Mouse (Mus musculus): ENCODE measurements around the gene Copz2. TPM values are rescaled to one million over a fixed set of nuclear protein-coding genes. Genes with fewer than 3 reads are reported as not detected.

The Copz2 gene
- polyA plus RNA-seq, 1 experiment from 2014 or later = 25.6 TPM

DNA sequence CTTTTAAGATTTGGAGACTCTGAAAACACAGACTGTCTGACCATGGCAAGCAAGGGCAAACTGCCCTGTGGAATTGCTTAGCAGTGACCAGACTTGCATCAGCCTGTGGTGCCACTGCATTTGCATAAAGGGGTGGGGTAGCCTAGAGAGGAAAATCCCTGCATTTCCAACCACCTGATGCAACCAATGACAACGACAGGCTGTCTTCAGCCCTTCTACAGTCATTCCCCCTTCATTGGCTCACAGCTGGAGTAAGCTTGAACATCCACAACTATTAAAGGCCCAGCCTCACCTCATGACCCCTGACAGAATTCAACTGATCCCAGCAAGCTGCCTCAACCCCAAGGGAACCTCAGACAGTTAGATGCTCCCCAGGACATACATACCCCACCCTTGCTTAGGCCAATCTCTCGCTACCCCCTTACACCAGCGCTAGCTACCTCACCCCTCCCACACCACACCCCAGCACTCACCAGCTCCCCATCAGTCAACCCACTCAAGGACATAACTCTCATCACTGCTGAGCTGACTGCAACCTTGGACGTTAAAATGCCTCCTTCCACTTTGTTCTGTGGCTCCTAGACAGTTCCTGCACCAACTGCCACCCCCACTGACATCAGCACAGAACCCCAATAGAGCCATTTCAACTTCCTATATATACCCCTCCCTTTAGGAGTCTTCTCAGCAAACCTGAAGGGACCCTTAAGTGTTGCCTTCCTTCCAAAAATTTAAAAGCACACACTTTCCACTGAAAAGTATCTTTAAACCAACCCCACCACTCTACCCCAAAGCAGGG is 26.8 kb upstream of the Copz2 start:
- peak overlapping the region; percentile 66 for H3K4me3 ChIP-seq
- no peaks in the 10 kb centered on the region for H3K27me3 ChIP-seq (ENCODE audit: poor library complexity, severe bottlenecking)
- no peaks in the 10 kb centered on the region for H3K9me3 ChIP-seq
- peaks cover 56% of the 10 kb centered on the region for H3K4me1 ChIP-seq
- peak overlapping the region; percentile 88; the same call in 1 of the 2 replicates for H3K27ac ChIP-seq
- peaks cover 89% of the 10 kb centered on the region for H3K36me3 ChIP-seq (replicated peaks)
- WGBS = 39% methylated on average over 4 of the region's 4 CpGs
- no peak for DNase-seq (ENCODE audit: extremely low spot score, low spot score)

DNA sequence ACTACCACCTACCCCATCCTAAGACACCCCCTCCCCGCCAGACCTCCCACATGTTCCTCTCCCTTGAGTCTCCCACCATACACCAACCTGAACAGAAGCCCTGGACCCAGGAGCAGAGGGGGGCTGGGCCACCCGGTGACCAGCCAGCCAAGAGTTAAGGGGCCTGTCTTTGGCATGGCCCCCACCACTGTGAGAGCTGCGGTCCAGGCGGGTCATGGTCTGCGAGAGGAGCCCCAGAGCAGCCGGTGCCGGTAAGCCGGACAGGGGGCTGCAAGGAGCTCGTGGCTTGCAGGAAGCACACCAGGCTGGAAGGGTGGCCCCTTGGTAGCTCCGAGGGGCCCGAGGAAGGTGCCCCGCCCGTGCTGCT is 26.2 kb upstream of the Copz2 start:
- 7% methylated on average over 13 of the region's 13 CpGs for WGBS
- DNase-seq (ENCODE audit: extremely low spot score, low spot score) = no peak
- peaks cover 62% of the 10 kb centered on the region for H3K4me1 ChIP-seq
- H3K4me3 ChIP-seq = peak overlapping the region; percentile 66
- no peaks in the 10 kb centered on the region for H3K9me3 ChIP-seq
- peaks cover 86% of the 10 kb centered on the region for H3K36me3 ChIP-seq (replicated peaks)
- H3K27me3 ChIP-seq (ENCODE audit: poor library complexity, severe bottlenecking) = no peaks in the 10 kb centered on the region
- H3K27ac ChIP-seq = peak overlapping the region; percentile 88

DNA sequence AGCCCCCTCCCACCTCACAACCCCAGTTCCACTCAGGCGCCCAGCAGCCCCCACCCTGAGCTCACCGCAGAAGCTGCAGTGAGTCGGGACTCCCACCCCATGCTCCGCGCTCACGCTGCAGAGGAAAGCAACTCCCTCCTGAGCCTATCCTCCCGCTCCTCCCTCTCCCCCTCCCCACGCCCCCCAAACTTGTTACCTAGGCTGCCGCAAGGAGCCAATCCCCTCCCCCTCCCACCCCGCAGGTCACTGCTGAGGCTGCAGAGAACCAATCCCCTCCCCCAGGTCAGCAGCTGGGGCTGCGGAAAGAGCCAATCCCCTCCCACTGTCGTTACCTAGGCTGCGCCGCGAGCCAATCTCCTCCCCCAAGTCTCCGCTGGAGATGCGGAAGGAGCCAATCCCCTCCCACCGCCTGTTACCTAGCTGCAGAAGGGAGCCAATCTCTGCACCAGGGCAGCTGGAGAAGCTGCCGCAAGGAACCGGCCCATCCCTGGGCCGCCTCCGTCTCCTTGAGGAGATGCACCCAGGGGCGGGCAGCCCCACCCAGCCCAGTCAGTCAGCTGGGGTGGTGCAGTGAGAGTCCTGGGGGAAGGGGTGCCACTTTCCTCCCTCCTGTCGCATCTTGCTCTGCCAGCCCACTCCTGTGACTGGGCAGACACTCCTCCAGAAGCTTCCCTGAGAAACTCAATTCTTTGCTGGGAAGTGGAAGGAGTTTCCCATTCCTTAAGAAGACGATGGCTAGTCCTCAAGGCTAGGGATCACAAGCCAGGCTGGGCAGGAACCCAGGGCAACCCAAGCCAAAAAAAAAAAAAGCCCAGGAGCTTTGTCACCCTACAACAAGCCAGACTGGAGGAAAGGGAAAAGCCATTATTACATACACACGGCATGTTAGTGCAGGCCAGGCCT is 25.5 kb upstream of the Copz2 start:
- Histone ChIP-seq H3K4me3 (peak overlapping the region; percentile 66), H3K27me3 (ENCODE audit: poor library complexity, severe bottlenecking) (no peaks in the 10 kb centered on the region), H3K36me3 (replicated peaks) (peaks cover 79% of the 10 kb centered on the region), H3K27ac (peak overlapping the region; percentile 88), H3K9me3 (no peaks in the 10 kb centered on the region), H3K4me1 (peaks cover 69% of the 10 kb centered on the region)
- WGBS = 2% methylated on average over 25 of the region's 26 CpGs
- DNase-seq (ENCODE audit: extremely low spot score, low spot score) = peak; percentile 94

DNA sequence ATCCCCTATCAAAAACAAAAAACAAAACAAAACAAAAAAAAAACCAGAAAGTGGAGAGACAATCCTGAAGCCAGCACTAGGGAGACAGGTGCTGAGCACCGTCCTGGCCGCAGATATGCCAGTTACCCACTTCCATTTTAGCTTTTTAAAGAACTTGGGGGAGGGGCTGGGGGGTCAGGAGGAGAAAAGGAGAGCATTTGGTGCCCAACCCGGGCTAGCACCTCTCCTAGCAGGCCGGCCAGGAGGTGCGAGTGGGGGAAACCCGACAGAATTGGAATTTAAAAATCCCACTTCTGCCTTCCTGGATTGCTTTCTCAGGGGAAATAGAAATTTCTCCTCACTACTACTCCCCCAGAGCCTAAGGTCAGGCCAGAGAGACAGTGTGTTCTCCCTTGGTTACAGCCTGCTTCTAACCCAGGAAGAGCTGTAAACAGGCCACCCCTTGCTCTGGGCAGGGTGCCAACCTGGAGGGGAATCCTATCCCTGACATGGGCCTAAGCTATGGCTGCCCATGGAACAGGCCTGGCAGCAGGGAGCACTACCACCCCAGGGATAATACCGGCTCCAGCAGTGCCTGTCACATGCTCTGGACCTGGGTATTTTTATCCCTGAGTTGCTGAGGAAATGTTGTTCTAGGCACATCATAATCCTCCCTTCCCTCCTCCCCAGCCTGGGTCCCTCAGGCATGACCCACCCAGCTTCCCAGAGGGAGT is 24.7 kb upstream of the Copz2 start:
- Histone ChIP-seq H3K27me3 (ENCODE audit: poor library complexity, severe bottlenecking) (no peaks in the 10 kb centered on the region), H3K36me3 (replicated peaks) (peaks cover 71% of the 10 kb centered on the region), H3K4me3 (peak overlapping the region; percentile 66), H3K4me1 (peaks cover 70% of the 10 kb centered on the region), H3K9me3 (no peaks in the 10 kb centered on the region), H3K27ac (peak overlapping the region; percentile 88)
- 49% methylated on average over 7 of the region's 7 CpGs for WGBS
- DNase-seq (ENCODE audit: extremely low spot score, low spot score) = no peak

DNA sequence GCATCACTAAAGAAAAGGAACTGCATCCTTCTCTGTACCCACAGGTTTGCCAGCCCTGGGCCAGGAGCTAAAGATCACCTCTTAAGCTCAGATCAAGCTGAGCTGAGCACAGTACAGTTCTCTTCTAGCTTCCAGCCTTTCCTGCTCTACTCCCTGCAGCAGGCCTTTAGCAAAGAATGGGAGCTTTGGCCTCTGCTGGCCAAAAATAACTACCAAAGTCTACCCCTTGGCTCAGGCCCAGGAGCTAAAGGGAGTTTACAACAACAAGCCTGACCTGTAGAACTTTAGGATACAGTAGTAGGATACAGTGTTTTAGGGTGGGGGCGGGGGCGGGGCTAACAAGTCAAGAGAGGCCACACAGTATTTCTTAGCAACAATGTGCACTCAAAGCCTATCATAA is 23.2 kb upstream of the Copz2 start:
- H3K4me3 ChIP-seq = peak overlapping the region; percentile 80; the same call in 1 of the 2 replicates
- H3K9me3 ChIP-seq = no peaks in the 10 kb centered on the region
- H3K27me3 ChIP-seq (ENCODE audit: poor library complexity, severe bottlenecking) = no peaks in the 10 kb centered on the region
- 0 out of 2 replicates have a peak overlapping the region, but pooled peaks have one; percentile 35 for H3K27ac ChIP-seq
- 73% methylated on average over 2 of the region's 2 CpGs for WGBS
- H3K4me1 ChIP-seq = peaks cover 80% of the 10 kb centered on the region
- no peak for DNase-seq (ENCODE audit: extremely low spot score, low spot score)
- H3K36me3 ChIP-seq (replicated peaks) = peaks cover 56% of the 10 kb centered on the region

DNA sequence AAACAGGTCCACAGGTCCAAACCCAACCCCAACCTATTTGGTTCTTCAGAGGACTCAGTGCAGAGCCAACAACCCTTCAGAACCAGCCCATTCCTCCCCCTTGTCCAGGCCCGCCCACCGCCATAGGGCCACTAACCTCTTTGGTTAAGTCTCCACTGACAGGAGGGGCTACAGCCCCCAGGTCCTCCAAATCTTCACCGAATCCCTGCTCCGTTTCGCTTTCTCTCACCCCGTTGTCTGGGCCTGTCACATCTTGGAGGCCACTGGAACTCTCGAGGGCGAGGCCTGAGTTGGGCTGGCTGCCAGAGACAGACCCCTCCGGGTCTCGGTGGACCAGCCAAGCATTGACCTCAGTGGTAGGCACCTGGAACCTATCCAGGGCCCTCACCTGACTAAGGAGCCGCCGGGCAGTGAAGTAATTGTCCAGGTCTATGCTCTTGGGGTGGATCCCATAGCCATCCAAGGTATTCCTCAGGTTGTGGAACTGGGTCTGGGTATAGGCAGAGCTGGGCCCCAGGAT is 22.5 kb upstream of the Copz2 start:
- peak overlapping the region; percentile 80; the same call in 1 of the 2 replicates for H3K4me3 ChIP-seq

DNA sequence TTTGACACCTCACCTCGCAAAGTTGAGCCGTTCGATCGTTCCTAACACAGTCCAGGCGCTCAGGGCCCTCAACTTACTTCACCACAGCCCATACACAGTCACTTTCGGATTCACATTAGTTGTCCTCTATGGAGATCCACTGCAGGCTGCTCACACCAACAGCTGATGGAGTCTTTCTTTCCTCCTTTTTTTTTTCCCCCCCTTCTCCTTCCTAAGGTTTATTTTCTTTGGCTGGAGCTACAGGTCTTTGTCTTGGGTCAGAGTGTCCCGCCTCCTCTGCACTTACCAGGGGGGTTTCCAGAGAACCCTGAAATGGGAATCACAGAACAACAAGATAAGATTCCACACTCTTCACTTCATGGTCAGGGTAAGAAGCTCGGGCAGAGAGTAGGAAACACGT is 21.8 kb upstream of the Copz2 start:
- Histone ChIP-seq H3K36me3 (replicated peaks) (peaks cover 41% of the 10 kb centered on the region), H3K27me3 (ENCODE audit: poor library complexity, severe bottlenecking) (no peaks in the 10 kb centered on the region), H3K4me1 (peaks cover 73% of the 10 kb centered on the region), H3K4me3 (peak overlapping the region; percentile 80; the same call in 1 of the 2 replicates), H3K9me3 (no peaks in the 10 kb centered on the region), H3K27ac (0 out of 2 replicates have a peak overlapping the region, but pooled peaks have one; percentile 5)
- WGBS = 88% methylated on average over 9 of the region's 9 CpGs
- no peak for DNase-seq (ENCODE audit: extremely low spot score, low spot score)

More for the DNA sequence above, 22.5 kb upstream of the Copz2 start:
- peaks cover 49% of the 10 kb centered on the region for H3K36me3 ChIP-seq (replicated peaks)
- DNase-seq (ENCODE audit: extremely low spot score, low spot score) = no peak
- H3K27me3 ChIP-seq (ENCODE audit: poor library complexity, severe bottlenecking) = no peaks in the 10 kb centered on the region
- 0 out of 2 replicates have a peak overlapping the region, but pooled peaks have one; percentile 5 for H3K27ac ChIP-seq
- H3K4me1 ChIP-seq = peaks cover 80% of the 10 kb centered on the region
- WGBS = 95% methylated on average over 12 of the region's 12 CpGs
- H3K9me3 ChIP-seq = no peaks in the 10 kb centered on the region

DNA sequence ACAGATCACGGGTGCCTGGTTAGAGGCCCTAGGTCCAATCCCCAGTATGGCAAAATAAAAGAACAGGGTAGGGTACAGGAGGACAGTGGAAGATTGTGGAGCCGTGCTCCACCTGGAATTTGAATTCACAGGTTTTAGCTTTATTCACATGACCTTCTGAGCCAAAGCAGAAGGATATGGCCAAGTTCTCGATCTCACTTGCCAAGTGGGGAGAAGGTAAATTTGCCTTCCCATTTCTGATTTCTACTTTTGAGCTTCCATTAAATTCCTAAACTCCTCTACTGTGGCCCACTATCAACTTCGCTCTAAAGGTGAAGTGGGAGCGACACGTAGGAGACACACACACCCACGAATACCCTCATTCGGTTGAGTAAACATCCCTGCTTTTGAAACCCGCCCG is 20.8 kb upstream of the Copz2 start:
- WGBS = 22% methylated on average over 10 of the region's 10 CpGs

DNA sequence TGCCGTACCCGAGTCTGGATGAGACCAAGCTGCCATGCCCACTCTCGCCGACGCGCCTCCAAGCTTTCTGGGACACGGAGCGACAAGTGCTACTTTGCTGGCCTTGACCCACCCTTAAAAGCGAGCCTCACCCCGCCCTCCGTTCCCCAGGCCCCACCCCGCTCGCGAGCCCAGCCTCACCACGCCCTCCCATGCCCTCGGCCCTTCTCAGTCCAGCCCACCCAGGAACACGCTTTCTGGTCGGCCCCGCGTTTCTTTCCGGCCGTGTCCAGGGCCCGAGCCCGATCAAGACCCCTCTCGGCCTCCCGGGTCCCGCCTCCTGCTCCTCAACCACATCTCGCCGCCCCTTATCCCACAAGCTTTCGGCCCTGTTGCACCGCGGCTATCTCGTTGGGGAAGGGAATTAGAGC is 20.3 kb upstream of the Copz2 start:
- Histone ChIP-seq H3K27me3 (ENCODE audit: poor library complexity, severe bottlenecking) (no peaks in the 10 kb centered on the region), H3K9me3 (no peaks in the 10 kb centered on the region), H3K4me3 (peak overlapping the region; percentile 80), H3K36me3 (replicated peaks) (peaks cover 35% of the 10 kb centered on the region), H3K4me1 (peaks cover 58% of the 10 kb centered on the region), H3K27ac (peak overlapping the region; percentile 97)
- peak; percentile 87 for DNase-seq (ENCODE audit: extremely low spot score, low spot score)
- WGBS = under 1% methylated on average over 33 of the region's 33 CpGs

More for the DNA sequence above, 20.8 kb upstream of the Copz2 start:
- H3K9me3 ChIP-seq = no peaks in the 10 kb centered on the region
- H3K4me3 ChIP-seq = peak overlapping the region; percentile 80
- DNase-seq (ENCODE audit: extremely low spot score, low spot score) = no peak
- H3K36me3 ChIP-seq (replicated peaks) = peaks cover 35% of the 10 kb centered on the region
- H3K27me3 ChIP-seq (ENCODE audit: poor library complexity, severe bottlenecking) = no peaks in the 10 kb centered on the region
- peak overlapping the region; percentile 97 for H3K27ac ChIP-seq
- H3K4me1 ChIP-seq = peaks cover 64% of the 10 kb centered on the region

DNA sequence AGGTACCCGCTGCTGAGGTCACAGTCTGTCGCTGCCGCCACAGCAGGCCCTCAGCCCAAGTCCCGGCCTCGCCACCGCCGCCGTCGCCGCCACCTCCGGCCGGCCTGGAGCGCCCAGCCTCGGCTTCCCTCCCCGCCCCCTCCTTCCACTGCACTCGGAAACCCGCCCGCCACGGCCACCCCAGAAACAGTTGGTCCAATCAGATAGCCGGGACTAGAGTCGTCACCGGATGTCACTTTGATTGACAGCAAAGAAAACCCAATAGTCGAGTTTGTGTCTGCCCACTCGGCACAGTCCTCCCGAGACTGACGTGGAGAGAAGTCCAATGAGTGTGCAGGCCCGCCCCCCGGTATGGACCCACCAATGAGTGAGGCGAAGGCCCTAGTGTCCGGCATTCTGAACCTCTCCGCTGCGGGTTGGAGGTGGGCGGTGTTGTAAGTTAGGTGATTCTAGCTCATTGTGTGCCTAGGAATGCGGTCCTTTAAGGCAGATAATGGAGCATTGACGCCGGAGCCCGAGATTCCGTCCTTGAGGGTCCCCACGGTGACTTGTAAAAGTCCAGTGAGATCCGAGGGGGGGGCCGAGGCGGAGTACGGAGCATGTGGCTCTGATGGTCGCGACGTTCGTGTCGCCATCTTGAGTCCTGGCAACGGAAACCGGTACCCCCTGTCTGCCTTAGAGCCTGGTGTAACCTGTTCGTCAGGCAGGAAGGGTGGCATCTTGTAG is 19.7 kb upstream of the Copz2 start, which contains the start of gene Nfe2l1:
Gene Nfe2l1 (minus strand): TSS at position 156 of the 726 bp plus-strand sequence.
- Histone ChIP-seq H3K27me3 (ENCODE audit: poor library complexity, severe bottlenecking) (no peaks in the 10 kb centered on the region), H3K27ac (peak within 1 kb of the TSS; percentile 97), H3K9me3 (no peaks in the 10 kb centered on the region), H3K36me3 (replicated peaks) (peaks cover 32% of the 10 kb centered on the region), H3K4me1 (peaks cover 53% of the 10 kb centered on the region), H3K4me3 (peak within 1 kb of the TSS; percentile 80)
- peak; percentile 99 for DNase-seq (ENCODE audit: extremely low spot score, low spot score)
- under 1% methylated on average over 51 of the region's 51 CpGs for WGBS

DNA sequence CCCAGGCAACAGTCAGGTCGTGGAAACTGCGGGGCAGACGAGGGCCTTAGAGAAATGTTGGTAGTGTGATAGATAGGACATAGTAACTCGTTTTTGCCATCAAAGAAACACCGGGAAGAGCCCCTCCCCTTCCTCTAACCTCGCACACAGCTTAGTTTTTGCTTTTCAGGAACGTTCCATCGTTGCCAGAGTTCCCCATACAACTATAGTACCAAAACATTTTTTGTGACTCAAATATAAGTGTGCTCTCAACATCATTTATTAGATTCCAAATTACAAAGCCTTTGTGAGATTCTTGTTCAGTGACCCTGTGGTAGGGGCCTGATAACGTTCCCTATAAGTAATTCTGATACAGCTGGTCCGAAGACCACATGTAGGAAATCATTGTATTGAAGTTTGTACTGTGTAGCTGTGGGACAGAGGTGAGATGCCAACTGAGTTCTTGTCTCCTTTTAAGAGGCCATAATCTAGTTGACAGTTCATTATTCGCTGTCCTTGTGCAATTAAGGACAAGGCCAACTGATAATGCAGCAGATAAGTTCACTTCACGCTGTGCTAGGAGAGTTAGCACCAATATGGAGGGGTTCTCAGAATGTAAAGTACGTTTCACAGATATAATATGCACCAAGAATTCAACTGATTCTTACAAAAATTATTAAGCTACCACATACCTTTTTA is 19.0 kb upstream of the Copz2 start:
- no peak for DNase-seq (ENCODE audit: extremely low spot score, low spot score)
- peaks cover 46% of the 10 kb centered on the region for H3K4me1 ChIP-seq
- WGBS = 24% methylated on average over 13 of the region's 13 CpGs
- H3K9me3 ChIP-seq = no peaks in the 10 kb centered on the region
- H3K36me3 ChIP-seq (replicated peaks) = peaks cover 25% of the 10 kb centered on the region
- H3K27ac ChIP-seq = peak overlapping the region; percentile 97
- H3K4me3 ChIP-seq = peak overlapping the region; percentile 80
- H3K27me3 ChIP-seq (ENCODE audit: poor library complexity, severe bottlenecking) = no peaks in the 10 kb centered on the region
